Mouse (Mus musculus) intestine, embryonic 15.5 days (tissue): ENCODE data around the gene Psmc3. TPM values are rescaled to one million over a fixed set of nuclear protein-coding genes. Genes with fewer than 3 reads are reported as not detected.
A peak's percentile ranks its signal among the peaks of the same experiment; 100 is the strongest.

Experiments used
- ATAC-seq: fragments of 200-750 bp; cut with Nextera tagmentation; 2 replicates; pipeline ENCODE4 v1.8.0; 2017; ENCODE audit warnings: moderate TSS enrichment, moderate library complexity
- H3K27ac ChIP-seq: fragments of 300-500 bp; sonication (generic); 2 replicates; pipeline ENCODE4 v1.5.1; 2015; ENCODE audit warnings: mild to moderate bottlenecking, inconsistent platforms
- H3K27me3 ChIP-seq: fragments of 300-500 bp; sonication (generic); replicated peaks from 2 replicates; pipeline ENCODE4 v1.6.1; 2015; ENCODE audit warnings: inconsistent platforms
- H3K36me3 ChIP-seq: fragments of 300-500 bp; sonication (generic); 2 replicates; pipeline ENCODE4 v1.6.1; 2015; ENCODE audit warnings: inconsistent platforms
- H3K4me1 ChIP-seq: fragments of 300-500 bp; sonication (generic); replicated peaks from 2 replicates; pipeline ENCODE4 v1.6.1; 2015; ENCODE audit warnings: inconsistent platforms
- H3K4me2 ChIP-seq: fragments of 300-500 bp; sonication (generic); replicated peaks from 2 replicates; pipeline ENCODE4 v1.6.1; 2015; ENCODE audit warnings: mild to moderate bottlenecking, inconsistent platforms
- H3K4me3 ChIP-seq: fragments of 300-500 bp; sonication (generic); replicated peaks from 2 replicates; pipeline ENCODE4 v1.5.1; 2015; ENCODE audit warnings: inconsistent platforms
- H3K9ac ChIP-seq: fragments of 300-500 bp; sonication (generic); 2 replicates; pipeline ENCODE4 v1.6.1; 2015; ENCODE audit warnings: inconsistent platforms
- H3K9me3 ChIP-seq: fragments of 300-500 bp; sonication (generic); 2 replicates; pipeline ENCODE4 v1.6.1; 2016; ENCODE audit warnings: inconsistent platforms
- WGBS: fragments of 180-500 bp; shearing (Covaris S2); methylation state at CpG from one replicate; pipeline ENCODE4 v1.1.7; 2015; 5-methylcytosine and 5-hydroxymethylcytosine counted together
- polyA plus RNA-seq: library from polyadenylated mRNA; unstranded; fragments of >200 nt; fragmentation: Nextera tagmentation; extraction: Ambion mirVana; gene quantifications from 2 replicates; pipeline ENCODE4 v1.2.1, GENCODE M21; 2015

The Psmc3 gene
- polyA plus RNA-seq, 1 experiment from 2014 or later: 236 TPM

DNA sequence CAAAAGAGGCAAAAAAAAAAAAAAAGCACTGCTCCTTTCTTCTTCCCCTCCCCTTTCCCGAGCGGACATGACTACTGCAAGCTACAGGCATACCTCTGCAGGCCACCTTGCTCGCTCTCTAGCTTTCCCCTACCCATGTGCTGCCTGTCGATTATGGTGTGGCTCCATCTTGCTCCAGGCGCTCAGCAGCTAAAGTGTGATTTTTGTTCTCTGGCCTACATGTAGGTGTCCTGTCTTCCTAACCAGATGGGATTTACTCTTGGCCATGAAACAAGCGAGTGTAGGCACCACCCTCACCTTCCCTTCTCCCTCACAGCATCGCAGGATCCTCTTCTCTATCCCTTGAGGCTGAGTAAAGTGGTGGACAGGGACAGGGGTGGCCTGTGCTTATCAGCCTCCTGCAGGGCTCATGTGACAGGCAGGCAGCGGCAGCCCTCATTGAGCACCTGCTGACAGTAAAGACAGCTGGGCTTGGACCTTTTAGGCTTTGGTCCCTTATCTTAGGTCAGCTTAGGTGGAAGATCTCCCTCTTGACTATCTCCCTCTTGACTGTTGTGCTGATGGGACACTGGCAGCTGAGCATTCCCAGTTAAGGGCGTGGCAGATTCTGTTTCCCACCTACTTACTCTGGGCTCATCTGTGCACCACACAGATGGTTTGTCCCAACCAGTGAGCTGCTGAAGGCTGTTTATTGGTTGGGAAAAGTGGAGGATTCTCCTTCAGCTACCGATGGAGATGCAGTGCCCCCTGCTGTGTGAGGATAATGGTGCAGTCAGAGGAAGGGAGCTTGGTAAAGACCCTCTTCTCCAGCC lies 6.9 kb downstream of the Psmc3 start:
- Histone ChIP-seq H3K27me3 (no peaks in the 10 kb centered on the region), H3K9me3 (no peaks in the 10 kb centered on the region), H3K9ac (no peak overlapping the region), H3K4me3 (no peak overlapping the region), H3K4me2 (no peak overlapping the region), H3K27ac (no peak overlapping the region), H3K4me1 (peaks cover 7% of the 10 kb centered on the region; the same call in 1 of the 2 replicates), H3K36me3 (peaks cover 44% of the 10 kb centered on the region)
- ATAC-seq: peak; percentile 34; the same call in 1 of the 2 replicates
- WGBS: 82% methylated on average over 10 of the region's 10 CpGs

DNA sequence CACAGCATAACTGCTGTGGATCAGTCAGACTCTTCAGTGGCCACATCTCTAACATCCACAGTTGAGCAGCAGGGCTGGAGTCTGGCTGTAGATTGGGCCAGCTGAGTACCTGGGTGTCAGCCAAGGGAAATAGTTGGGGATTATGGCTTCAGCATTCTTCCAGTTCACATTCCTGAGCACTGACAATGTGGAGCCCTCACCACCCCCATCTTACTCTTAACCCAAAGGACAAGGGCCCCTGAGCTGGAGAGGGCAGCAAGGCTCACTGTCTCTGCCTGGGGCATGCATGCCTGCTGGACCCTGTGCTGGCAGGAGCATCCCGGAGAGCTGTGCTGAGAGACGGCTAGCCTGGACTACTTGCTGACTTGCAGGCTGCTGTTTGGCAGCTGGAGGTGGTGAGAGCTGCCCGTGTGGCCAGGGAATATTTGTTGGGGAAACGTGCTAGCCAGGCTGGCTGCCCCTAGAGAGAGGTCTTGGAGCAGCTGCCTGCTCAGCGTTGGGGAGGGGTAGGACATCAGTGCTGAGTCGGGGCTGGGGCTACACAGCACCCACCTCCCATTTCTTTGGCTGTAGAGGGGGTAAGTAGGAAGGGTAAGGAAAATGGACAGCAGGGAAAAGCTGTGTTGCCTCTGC lies 8.2 kb downstream of the Psmc3 start:
- Histone ChIP-seq H3K4me3 (no peak overlapping the region), H3K9me3 (no peaks in the 10 kb centered on the region), H3K9ac (no peak overlapping the region), H3K4me1 (peaks cover 7% of the 10 kb centered on the region; the same call in 1 of the 2 replicates), H3K4me2 (no peak overlapping the region), H3K27ac (peak overlapping the region; percentile 34; the same call in 1 of the 2 replicates), H3K27me3 (no peaks in the 10 kb centered on the region), H3K36me3 (peaks cover 42% of the 10 kb centered on the region)
- ATAC-seq: peak; percentile 20; the same call in 1 of the 2 replicates
- 74% methylated on average over 6 of the region's 6 CpGs for WGBS

DNA sequence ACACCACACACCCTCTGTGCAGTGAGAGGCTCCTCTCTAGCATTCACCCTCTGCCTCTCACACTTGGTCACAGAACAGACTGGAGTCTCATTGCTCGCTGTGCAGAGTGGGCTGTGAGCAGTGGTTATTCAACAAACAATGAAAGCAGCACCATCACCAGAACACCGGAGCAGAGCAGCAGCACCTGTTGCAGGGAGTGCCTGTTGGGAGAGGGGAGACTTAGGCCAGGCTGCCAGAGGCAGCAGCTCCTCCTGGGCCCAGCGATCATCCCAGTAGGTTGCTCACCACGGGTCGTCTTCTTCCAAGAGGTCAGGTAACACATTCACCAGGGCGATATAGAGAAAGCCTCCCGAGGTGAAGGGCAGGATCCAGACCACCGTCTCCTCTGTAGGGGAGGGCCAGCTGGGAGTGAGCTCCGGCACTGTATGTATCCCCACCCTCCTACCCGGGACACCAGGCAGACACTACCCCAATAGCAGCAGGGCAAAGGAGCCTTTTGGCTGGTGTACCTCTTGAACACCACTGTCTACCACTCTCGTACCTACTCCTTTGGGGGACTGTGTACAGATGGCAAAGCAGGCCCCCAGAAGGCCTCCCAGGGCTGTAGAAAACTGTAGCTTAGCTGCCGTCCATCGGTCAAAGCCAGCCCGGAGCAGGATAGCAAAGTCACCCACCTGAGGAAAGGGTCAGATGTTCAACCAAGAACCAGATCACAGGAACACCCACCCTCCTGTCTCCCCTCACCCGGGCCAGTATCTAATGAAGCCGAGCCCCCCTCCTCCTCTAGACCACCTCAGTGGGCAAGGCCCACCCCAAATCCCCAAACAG lies 9.2 kb downstream of the Psmc3 start:
- Histone ChIP-seq H3K4me3 (no peak overlapping the region), H3K27me3 (no peaks in the 10 kb centered on the region), H3K36me3 (peaks cover 34% of the 10 kb centered on the region), H3K4me2 (no peak overlapping the region), H3K9me3 (no peaks in the 10 kb centered on the region), H3K27ac (0 out of 2 replicates have a peak overlapping the region, but pooled peaks have one; percentile 34), H3K4me1 (peaks cover 7% of the 10 kb centered on the region; the same call in 1 of the 2 replicates), H3K9ac (no peak overlapping the region)
- no peak for ATAC-seq
- 88% methylated on average over 16 of the region's 16 CpGs for WGBS

DNA sequence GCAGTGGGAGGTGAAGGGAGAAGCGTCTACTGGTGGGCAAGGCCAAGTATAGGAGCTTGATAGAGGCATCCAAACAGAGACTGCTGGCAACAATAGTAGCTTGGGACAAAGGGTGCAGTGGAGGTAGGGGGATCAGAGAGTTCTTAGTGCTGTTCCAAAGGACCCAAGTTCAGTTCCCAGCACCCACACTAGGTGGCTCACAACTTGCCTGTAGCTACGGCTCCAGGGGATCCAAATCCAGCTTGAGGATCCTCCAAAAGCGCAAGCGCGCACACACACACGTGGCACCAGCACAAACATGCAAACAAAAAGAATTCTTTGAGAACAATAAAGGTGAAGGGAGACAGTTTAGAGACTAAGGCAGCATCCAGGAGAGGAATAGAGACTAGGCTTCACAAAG lies 10.4 kb downstream of the Psmc3 start:
- H3K36me3 ChIP-seq: peaks cover 23% of the 10 kb centered on the region
- no peak overlapping the region for H3K4me3 ChIP-seq
- peaks cover 19% of the 10 kb centered on the region; the same call in 1 of the 2 replicates for H3K4me1 ChIP-seq
- no peaks in the 10 kb centered on the region for H3K9me3 ChIP-seq
- no peak overlapping the region for H3K9ac ChIP-seq
- no peak overlapping the region for H3K4me2 ChIP-seq
- H3K27me3 ChIP-seq: no peaks in the 10 kb centered on the region
- no peak for ATAC-seq
- no peak overlapping the region for H3K27ac ChIP-seq
- 85% methylated on average over 6 of the region's 6 CpGs for WGBS

DNA sequence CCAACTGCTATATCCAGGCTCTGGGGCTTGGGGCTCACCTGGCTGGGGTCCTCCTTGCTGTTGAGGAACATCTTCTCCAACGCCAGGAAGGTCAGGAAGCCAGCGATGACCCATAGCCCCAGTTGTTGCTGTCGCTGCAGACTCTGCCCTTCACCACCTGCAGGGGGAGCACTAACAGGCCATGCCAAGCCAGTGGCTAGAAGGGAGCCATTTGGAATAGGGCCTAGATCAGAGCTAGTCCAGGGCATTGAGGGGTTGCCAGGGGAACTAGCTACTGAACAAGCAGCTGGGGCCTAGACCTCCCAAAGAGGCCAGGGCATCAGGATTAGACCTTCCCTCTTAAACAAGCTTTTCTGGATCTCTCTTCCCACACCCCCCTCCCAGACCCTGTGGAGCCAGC lies 11.7 kb downstream of the Psmc3 start:
- Histone ChIP-seq H3K4me2 (no peak overlapping the region), H3K27me3 (no peaks in the 10 kb centered on the region), H3K9me3 (no peaks in the 10 kb centered on the region), H3K27ac (no peak overlapping the region), H3K9ac (no peak overlapping the region), H3K4me3 (no peak overlapping the region), H3K36me3 (peaks cover 22% of the 10 kb centered on the region), H3K4me1 (peaks cover 21% of the 10 kb centered on the region; the same call in 1 of the 2 replicates)
- ATAC-seq: no peak
- WGBS: 48% methylated on average over 3 of the region's 3 CpGs

DNA sequence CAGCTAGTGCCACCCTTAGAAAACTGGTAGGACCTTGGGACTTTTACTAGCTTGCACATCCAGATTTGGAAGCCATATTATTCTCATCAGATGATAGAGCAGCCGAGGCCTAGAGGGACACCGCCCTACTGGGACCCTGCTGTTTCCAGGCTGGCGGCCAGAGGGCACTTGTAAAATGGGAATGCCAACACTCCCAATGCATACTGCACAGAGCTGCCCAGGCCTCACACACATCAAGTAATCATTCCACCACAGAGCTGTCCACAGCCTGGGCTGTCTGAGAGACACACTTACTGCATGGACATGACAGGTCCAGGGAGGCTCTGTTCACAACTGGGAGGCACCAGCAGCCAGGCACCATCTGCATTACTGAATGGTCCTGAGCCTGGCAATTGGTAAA lies 12.6 kb downstream of the Psmc3 start:
- 97% methylated on average over 3 of the region's 3 CpGs for WGBS
- H3K9ac ChIP-seq: no peak overlapping the region
- no peak for ATAC-seq
- H3K27ac ChIP-seq: no peak overlapping the region
- peaks cover 26% of the 10 kb centered on the region for H3K4me1 ChIP-seq
- H3K4me2 ChIP-seq: no peak overlapping the region
- H3K27me3 ChIP-seq: no peaks in the 10 kb centered on the region
- no peak overlapping the region for H3K4me3 ChIP-seq
- peaks cover 22% of the 10 kb centered on the region for H3K36me3 ChIP-seq
- H3K9me3 ChIP-seq: no peaks in the 10 kb centered on the region

DNA sequence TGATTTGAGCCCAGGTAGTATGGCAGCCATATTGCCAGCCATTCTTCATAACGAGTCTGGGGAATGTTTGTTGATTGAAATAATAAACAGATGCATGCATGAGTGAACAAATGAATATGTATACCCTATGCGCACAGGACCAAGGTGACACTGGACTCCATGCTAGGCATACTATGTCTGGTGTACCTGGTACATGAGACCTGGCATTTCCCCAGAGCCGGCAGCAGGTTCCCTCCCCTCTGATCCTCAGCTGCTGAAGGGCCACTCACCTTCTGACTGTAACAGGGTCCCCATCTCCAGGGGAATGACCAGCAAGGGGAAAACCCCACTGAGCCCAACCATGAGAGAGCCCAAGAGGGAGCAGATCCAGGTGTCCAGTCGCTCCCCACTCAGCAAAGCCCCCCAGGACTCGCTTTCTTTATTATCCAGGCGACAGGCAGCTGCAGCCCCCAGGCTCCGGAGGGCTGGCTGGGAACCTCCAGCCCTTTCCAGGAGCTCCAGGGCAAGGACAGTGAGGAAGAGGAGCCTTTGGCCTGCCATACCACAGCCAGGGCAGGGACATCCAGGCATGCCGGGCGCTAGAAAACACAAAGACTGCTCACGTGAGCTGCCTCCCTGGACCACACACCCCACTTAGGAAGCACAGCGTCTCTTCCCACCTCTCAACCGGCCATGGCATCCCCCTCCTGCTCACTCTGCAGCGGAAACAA lies 14.5 kb downstream of the Psmc3 start:
- peaks cover 19% of the 10 kb centered on the region for H3K4me1 ChIP-seq
- no peaks in the 10 kb centered on the region for H3K9me3 ChIP-seq
- peak overlapping the region; percentile 76 for H3K4me2 ChIP-seq
- H3K27ac ChIP-seq: 0 out of 2 replicates have a peak overlapping the region, but pooled peaks have one; percentile 22
- peak overlapping the region; percentile 6; the same call in 1 of the 2 replicates for H3K9ac ChIP-seq
- 61% methylated on average over 13 of the region's 13 CpGs for WGBS
- ATAC-seq: no peak
- peaks cover 17% of the 10 kb centered on the region for H3K36me3 ChIP-seq
- no peaks in the 10 kb centered on the region for H3K27me3 ChIP-seq
- peak overlapping the region; percentile 61; the same call in 1 of the 2 replicates for H3K4me3 ChIP-seq

DNA sequence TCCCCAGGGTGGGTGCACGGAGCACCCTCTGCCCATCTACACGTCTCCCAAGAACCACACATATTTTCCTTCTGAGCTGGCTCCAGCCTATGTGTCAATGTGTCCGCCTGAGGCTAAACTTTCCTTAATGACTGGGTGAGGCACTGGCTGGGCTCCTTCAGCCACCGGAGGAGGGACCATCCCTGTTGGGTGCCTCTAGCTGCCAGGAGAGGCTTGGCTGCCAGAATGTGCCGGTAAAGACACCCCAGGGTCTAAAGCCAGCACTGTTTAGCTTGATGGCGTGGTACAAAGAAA lies 15.0 kb downstream of the Psmc3 start:
- ATAC-seq: no peak
- H3K9me3 ChIP-seq: no peaks in the 10 kb centered on the region

DNA sequence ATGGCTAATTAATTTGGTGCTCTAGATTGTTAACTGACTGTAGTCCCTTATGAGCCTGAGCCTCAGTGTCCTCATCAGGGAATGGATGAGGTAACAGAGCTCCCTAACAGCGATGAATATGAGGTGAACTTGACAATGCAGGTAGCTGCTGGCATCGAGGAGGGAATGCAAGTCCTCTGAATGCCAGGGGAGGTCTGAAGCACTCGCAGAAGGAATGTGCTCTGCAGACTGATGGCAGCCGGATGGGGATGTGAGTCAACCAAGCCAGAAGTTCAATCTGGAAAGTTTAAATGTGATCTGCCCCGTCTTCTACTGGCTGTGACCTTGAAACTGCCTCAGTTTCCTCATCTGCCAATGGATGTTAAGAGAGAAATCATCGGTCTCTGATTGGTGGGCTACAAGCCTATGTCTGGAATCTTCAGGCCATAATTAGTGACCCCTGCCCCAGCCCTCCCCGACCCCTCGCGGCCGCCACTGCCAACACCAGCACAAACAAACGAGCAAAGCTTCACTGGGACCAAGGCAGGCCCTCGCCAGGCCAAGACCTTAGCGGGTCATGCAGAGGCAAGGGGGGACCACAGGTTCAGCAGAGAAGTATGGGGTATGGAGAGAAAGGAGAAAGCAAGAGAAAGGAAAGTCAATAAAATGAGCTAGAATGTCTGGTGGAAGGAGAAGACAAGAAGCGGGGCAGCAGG lies 15.6 kb downstream of the Psmc3 start:
- Histone ChIP-seq H3K27me3 (no peaks in the 10 kb centered on the region), H3K9ac (peak overlapping the region; percentile 54), H3K4me2 (peak overlapping the region; percentile 76), H3K4me3 (peak overlapping the region; percentile 61), H3K36me3 (peaks cover 11% of the 10 kb centered on the region; the same call in 1 of the 2 replicates), H3K4me1 (peaks cover 19% of the 10 kb centered on the region), H3K27ac (peak overlapping the region; percentile 86), H3K9me3 (no peaks in the 10 kb centered on the region)
- ATAC-seq: no peak; the same call in 1 of the 2 replicates
- WGBS: 6% methylated on average over 14 of the region's 14 CpGs

More for the DNA sequence above, 15.0 kb downstream of the Psmc3 start:
- peak overlapping the region; percentile 6; the same call in 1 of the 2 replicates for H3K9ac ChIP-seq
- H3K36me3 ChIP-seq: peaks cover 17% of the 10 kb centered on the region
- WGBS: 48% methylated on average over 6 of the region's 6 CpGs
- H3K4me1 ChIP-seq: peaks cover 19% of the 10 kb centered on the region
- no peaks in the 10 kb centered on the region for H3K27me3 ChIP-seq
- peak overlapping the region; percentile 76 for H3K4me2 ChIP-seq
- H3K27ac ChIP-seq: 0 out of 2 replicates have a peak overlapping the region, but pooled peaks have one; percentile 22
- peak overlapping the region; percentile 61 for H3K4me3 ChIP-seq

DNA sequence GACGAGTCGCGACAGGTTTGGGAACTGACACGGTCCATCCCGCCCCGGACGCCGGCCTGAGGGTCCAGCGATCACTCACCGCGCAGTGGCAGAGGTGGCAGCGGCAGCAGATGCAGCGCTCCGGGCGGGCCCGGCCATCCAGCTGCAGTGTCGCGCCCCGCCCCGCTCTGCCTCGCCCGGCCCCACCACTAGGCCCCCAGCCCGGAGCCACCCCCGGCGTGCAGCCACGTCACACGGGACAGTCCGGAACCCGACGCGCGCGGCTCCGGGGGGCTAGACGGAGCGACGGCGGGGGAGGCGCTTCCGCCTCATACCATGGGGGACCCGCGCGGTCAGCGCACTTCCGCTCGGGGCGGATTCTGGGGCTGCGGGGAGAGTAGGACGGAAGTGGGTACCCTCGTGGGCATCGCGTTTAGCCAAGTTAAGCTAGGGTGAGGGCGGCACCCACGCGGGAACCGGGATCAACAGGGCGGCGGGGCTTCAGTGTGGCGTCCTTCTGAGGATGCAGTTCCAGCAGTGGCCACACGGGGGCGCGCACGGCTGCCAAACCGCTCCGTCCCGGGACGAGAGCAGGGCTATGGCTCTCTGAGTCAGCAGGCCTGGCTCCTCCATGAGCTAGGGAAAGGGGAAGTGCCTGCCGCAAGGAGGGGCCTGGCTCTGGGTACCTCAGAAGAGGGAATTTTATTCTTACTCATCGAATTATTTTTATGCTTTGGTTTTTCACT lies 16.4 kb downstream of the Psmc3 start, which contains the start of gene Slc39a13:
TSS of gene Slc39a13 (minus strand) at position 342 of the 725 bp plus-strand sequence.
- Histone ChIP-seq H3K9ac (peak within 1 kb of the TSS; percentile 54), H3K4me1 (peaks cover 19% of the 10 kb centered on the region), H3K27ac (peak within 1 kb of the TSS; percentile 86), H3K4me2 (peak within 1 kb of the TSS; percentile 76), H3K9me3 (no peaks in the 10 kb centered on the region), H3K27me3 (no peaks in the 10 kb centered on the region), H3K4me3 (peak within 1 kb of the TSS; percentile 61), H3K36me3 (peaks cover 11% of the 10 kb centered on the region; the same call in 1 of the 2 replicates)
- peak; percentile 98 for ATAC-seq
- under 1% methylated on average over 68 of the region's 69 CpGs for whole genome bisulfite sequencing
